Mouse (Mus musculus): ENCODE results near the gene Denr. TPM values are rescaled to one million over a fixed set of nuclear protein-coding genes. Genes with fewer than 3 reads are reported as not detected.
A peak's percentile ranks its signal among the peaks of the same experiment; 100 is the strongest.

Denr gene
- 44.6 and 55.2 TPM in 2 replicates for total RNA-seq (2015)
- 32.4 and 34.3 TPM in 2 replicates for total RNA-seq (2017)

- ATAC-seq (ENCODE audit: poor library complexity, severe bottlenecking): peak; percentile 98
Observed at GRCm38 (mm10) chr5:123906976-123907630, at the start of gene Denr. Gene Denr, plus strand, starts transcription at chr5:123907175.

GRCm38 (mm10) chr5:123858798-123859197 is 48.2 kb upstream of the Denr start:
- peak; percentile 13; the same call in 1 of the 2 replicates for ATAC-seq (ENCODE audit: poor library complexity, severe bottlenecking)

GRCm38 (mm10) chr5:123862374-123863350 is 44.3 kb upstream of the Denr start:
- ATAC-seq (ENCODE audit: poor library complexity, severe bottlenecking): peak; percentile 54

- ATAC-seq (ENCODE audit: poor library complexity, severe bottlenecking): no peak
Observed at GRCm38 (mm10) chr5:123863934-123864333, 43.0 kb upstream of the Denr start.

- peak; percentile 92 for ATAC-seq (ENCODE audit: poor library complexity, severe bottlenecking)
Observed at GRCm38 (mm10) chr5:123865365-123865764, 41.6 kb upstream of the Denr start, which contains the start of gene Hcar2. Gene Hcar2, minus strand, starts transcription at chr5:123865499.

GRCm38 (mm10) chr5:123866457-123866856 is 40.5 kb upstream of the Denr start:
- no peak for ATAC-seq (ENCODE audit: poor library complexity, severe bottlenecking)

- ATAC-seq (ENCODE audit: poor library complexity, severe bottlenecking): no peak
Observed at GRCm38 (mm10) chr5:123869615-123870014, 37.4 kb upstream of the Denr start.

GRCm38 (mm10) chr5:123874177-123874576 is 32.8 kb upstream of the Denr start:
- ATAC-seq (ENCODE audit: poor library complexity, severe bottlenecking): no peak

GRCm38 (mm10) chr5:123878056-123878455 is 28.9 kb upstream of the Denr start:
- no peak for ATAC-seq (ENCODE audit: poor library complexity, severe bottlenecking)

- ATAC-seq (ENCODE audit: poor library complexity, severe bottlenecking): no peak
Observed at GRCm38 (mm10) chr5:123879928-123880327, 27.0 kb upstream of the Denr start, which contains the start of gene Hcar1. Gene Hcar1, minus strand, starts transcription at chr5:123880020.

- no peak for ATAC-seq (ENCODE audit: poor library complexity, severe bottlenecking)
Observed at GRCm38 (mm10) chr5:123880778-123881177, 26.2 kb upstream of the Denr start.

- ATAC-seq (ENCODE audit: poor library complexity, severe bottlenecking): no peak
Observed at GRCm38 (mm10) chr5:123883891-123884290, 23.1 kb upstream of the Denr start.

- ATAC-seq (ENCODE audit: poor library complexity, severe bottlenecking): peak; percentile 83
Observed at GRCm38 (mm10) chr5:123884332-123884731, 22.6 kb upstream of the Denr start.

- peak; percentile 81 for ATAC-seq (ENCODE audit: poor library complexity, severe bottlenecking)
Observed at GRCm38 (mm10) chr5:123886365-123886764, 20.6 kb upstream of the Denr start.

GRCm38 (mm10) chr5:123890312-123890711 is 16.7 kb upstream of the Denr start:
- ATAC-seq (ENCODE audit: poor library complexity, severe bottlenecking): no peak

GRCm38 (mm10) chr5:123890987-123891386 is 16.0 kb upstream of the Denr start:
- peak; percentile 47 for ATAC-seq (ENCODE audit: poor library complexity, severe bottlenecking)

GRCm38 (mm10) chr5:123891669-123892068 is 15.3 kb upstream of the Denr start:
- ATAC-seq (ENCODE audit: poor library complexity, severe bottlenecking): peak; percentile 85

- ATAC-seq (ENCODE audit: poor library complexity, severe bottlenecking): peak; percentile 39; the same call in 1 of the 2 replicates
Observed at GRCm38 (mm10) chr5:123893520-123893919, 13.5 kb upstream of the Denr start.

GRCm38 (mm10) chr5:123896395-123896794 is 10.6 kb upstream of the Denr start:
- ATAC-seq (ENCODE audit: poor library complexity, severe bottlenecking): no peak

GRCm38 (mm10) chr5:123897352-123897751 is 9.6 kb upstream of the Denr start:
- peak; percentile 92 for ATAC-seq (ENCODE audit: poor library complexity, severe bottlenecking)

- no peak for ATAC-seq (ENCODE audit: poor library complexity, severe bottlenecking)
Observed at GRCm38 (mm10) chr5:123904059-123904672, 2.8 kb upstream of the Denr start.
